Mouse (Mus musculus) forebrain, embryonic 15.5 days (tissue): Measurements from ENCODE around the gene Smg5. TPM values are rescaled to one million over a fixed set of nuclear protein-coding genes. Genes with fewer than 3 reads are reported as not detected.
A peak's percentile ranks its signal among the peaks of the same experiment; 100 is the strongest.
"Not testable (repeated sequence)": the region's sequence is repeated elsewhere in the genome, so short reads cannot be mapped to it uniquely, and the experiment has no call there.

Experiments used
- ATAC-seq: fragments of 200-750 bp; cut with Nextera tagmentation; replicated peaks from 2 replicates; pipeline ENCODE4 v1.8.0; 2017; ENCODE audit warnings: mild to moderate bottlenecking, moderate TSS enrichment, moderate library complexity
- H3K27ac ChIP-seq: fragments of 300-500 bp; sonication (generic); replicated peaks from 2 replicates; pipeline ENCODE4 v1.5.1; 2015; ENCODE audit warnings: mild to moderate bottlenecking, inconsistent platforms
- H3K27me3 ChIP-seq: fragments of 300-500 bp; sonication (generic); 2 replicates; pipeline ENCODE4 v1.6.1; 2015; ENCODE audit warnings: inconsistent platforms
- H3K36me3 ChIP-seq: fragments of 300-500 bp; sonication (generic); 2 replicates; pipeline ENCODE4 v1.6.1; 2015; ENCODE audit warnings: mild to moderate bottlenecking, inconsistent platforms
- H3K4me1 ChIP-seq: fragments of 300-500 bp; sonication (generic); 2 replicates; pipeline ENCODE4 v1.6.1; 2015; ENCODE audit warnings: inconsistent platforms
- H3K4me2 ChIP-seq: fragments of 300-500 bp; sonication (generic); replicated peaks from 2 replicates; pipeline ENCODE4 v1.6.1; 2015; ENCODE audit warnings: mild to moderate bottlenecking, inconsistent platforms
- H3K4me3 ChIP-seq: fragments of 300-500 bp; sonication (generic); 2 replicates; pipeline ENCODE4 v1.5.1; 2015; ENCODE audit warnings: mild to moderate bottlenecking, inconsistent platforms
- H3K9ac ChIP-seq: fragments of 300-500 bp; sonication (generic); replicated peaks from 2 replicates; pipeline ENCODE4 v1.6.1; 2015; ENCODE audit warnings: mild to moderate bottlenecking, inconsistent platforms
- H3K9me3 ChIP-seq: fragments of 300-500 bp; sonication (generic); 2 replicates; pipeline ENCODE4 v1.6.1; 2016; ENCODE audit warnings: inconsistent platforms
- WGBS: fragments of 180-500 bp; shearing (Covaris S2); methylation state at CpG from one replicate; pipeline ENCODE4 v1.1.7; 2015; ENCODE audit warnings: mixed read lengths; 5-methylcytosine and 5-hydroxymethylcytosine counted together
- polyA plus RNA-seq: library from polyadenylated mRNA; unstranded; fragments of >200 nt; fragmentation: Nextera tagmentation; extraction: Ambion mirVana; gene quantifications from 2 replicates; pipeline ENCODE4 v1.2.1, GENCODE M21; 2015

Gene Smg5
- polyA plus RNA-seq, 1 experiment from 2014 or later, result 59.8 TPM

- Histone ChIP-seq H3K4me2 (peak overlapping the region; percentile 18; the same call in 1 of the 2 replicates), H3K27ac (peak overlapping the region; percentile 80)
- 23% methylated on average over 7 of the region's 7 CpGs for WGBS
These were observed 40.6 kb downstream of the Smg5 start for GRCm38 (mm10) chr3:88376644-88377043.

GRCm38 (mm10) chr3:88378599-88378998, 42.5 kb downstream of the Smg5 start, which contains the start of gene Bglap2:
Bglap2 (minus strand) TSS chr3:88378699.
- not testable (repeated sequence) for ATAC-seq, H3K36me3 ChIP-seq, H3K4me1 ChIP-seq, H3K9me3 ChIP-seq, H3K4me3 ChIP-seq, H3K9ac ChIP-seq, H3K4me2 ChIP-seq, H3K27ac ChIP-seq, H3K27me3 ChIP-seq
- 83% methylated on average over 5 of the region's 5 CpGs for WGBS

More at GRCm38 (mm10) chr3:88376644-88377043, 40.6 kb downstream of the Smg5 start:
- 0 out of 2 replicates have a peak, but pooled peaks have one; percentile 29 for ATAC-seq
- not testable (repeated sequence) for H3K27me3 ChIP-seq, H3K4me3 ChIP-seq, H3K36me3 ChIP-seq, H3K4me1 ChIP-seq, H3K9ac ChIP-seq, H3K9me3 ChIP-seq

- H3K9me3 ChIP-seq, H3K36me3 ChIP-seq, H3K27me3 ChIP-seq, H3K4me1 ChIP-seq: not testable (repeated sequence)
- peak overlapping the region; percentile 84 for H3K27ac ChIP-seq
- H3K4me2 ChIP-seq, result peak overlapping the region; percentile 41
- WGBS, result 4% methylated on average over 22 of the region's 22 CpGs
- H3K4me3 ChIP-seq, result peak overlapping the region; percentile 29
- H3K9ac ChIP-seq, result peak overlapping the region; percentile 47
- peak; percentile 91 for ATAC-seq
These were observed 45.6 kb downstream of the Smg5 start for GRCm38 (mm10) chr3:88381389-88382315.

- peak; percentile 30; the same call in 1 of the 2 replicates for ATAC-seq
- WGBS, result 26% methylated on average over 3 of the region's 7 CpGs
- 0 out of 2 replicates have a peak overlapping the region, but pooled peaks have one; percentile 84 for H3K27ac ChIP-seq
- not testable (repeated sequence) for H3K4me1 ChIP-seq, H3K4me3 ChIP-seq, H3K4me2 ChIP-seq, H3K36me3 ChIP-seq, H3K9ac ChIP-seq, H3K27me3 ChIP-seq, H3K9me3 ChIP-seq
These were observed 46.3 kb downstream of the Smg5 start for GRCm38 (mm10) chr3:88382383-88382782.

- Histone ChIP-seq H3K9ac (no peak within 1 kb of the TSS), H3K36me3 (no peaks in the 10 kb centered on the region), H3K4me1 (peaks cover 7% of the 10 kb centered on the region; the same call in 1 of the 2 replicates), H3K27me3 (no peaks in the 10 kb centered on the region), H3K27ac (no peak within 1 kb of the TSS), H3K4me2 (no peak within 1 kb of the TSS), H3K9me3 (no peaks in the 10 kb centered on the region), H3K4me3 (no peak within 1 kb of the TSS)
- ATAC-seq, result no peak
- 77% methylated on average over 5 of the region's 5 CpGs for WGBS
These were observed 48.3 kb downstream of the Smg5 start, which contains the start of gene Bglap for GRCm38 (mm10) chr3:88384364-88384763. Bglap (minus strand) TSS chr3:88384464.

GRCm38 (mm10) chr3:88393776-88394375, 57.8 kb downstream of the Smg5 start:
- H3K4me2 ChIP-seq, result no peak overlapping the region
- WGBS, result 94% methylated on average over 9 of the region's 9 CpGs
- no peaks in the 10 kb centered on the region for H3K36me3 ChIP-seq
- no peak overlapping the region for H3K4me3 ChIP-seq
- no peak overlapping the region for H3K27ac ChIP-seq
- no peaks in the 10 kb centered on the region for H3K9me3 ChIP-seq
- no peak overlapping the region for H3K9ac ChIP-seq
- ATAC-seq, result no peak
- H3K4me1 ChIP-seq, result no peaks in the 10 kb centered on the region
- no peaks in the 10 kb centered on the region for H3K27me3 ChIP-seq

- no peaks in the 10 kb centered on the region for H3K27me3 ChIP-seq
- no peak overlapping the region for H3K4me3 ChIP-seq
- no peak overlapping the region for H3K9ac ChIP-seq
- ATAC-seq, result no peak
- H3K27ac ChIP-seq, result no peak overlapping the region
- no peaks in the 10 kb centered on the region for H3K4me1 ChIP-seq
- WGBS, result 95% methylated on average over 6 of the region's 6 CpGs
- H3K9me3 ChIP-seq, result no peaks in the 10 kb centered on the region
- H3K36me3 ChIP-seq, result no peaks in the 10 kb centered on the region
- no peak overlapping the region for H3K4me2 ChIP-seq
These were observed 59.2 kb downstream of the Smg5 start for GRCm38 (mm10) chr3:88395288-88395687.

GRCm38 (mm10) chr3:88395742-88396141, 59.7 kb downstream of the Smg5 start:
- Histone ChIP-seq H3K4me3 (no peak overlapping the region), H3K4me2 (no peak overlapping the region), H3K36me3 (no peaks in the 10 kb centered on the region), H3K9me3 (no peaks in the 10 kb centered on the region), H3K27ac (no peak overlapping the region), H3K9ac (no peak overlapping the region), H3K27me3 (no peaks in the 10 kb centered on the region), H3K4me1 (no peaks in the 10 kb centered on the region)
- WGBS, result 96% methylated on average over 8 of the region's 8 CpGs
- no peak for ATAC-seq

- Histone ChIP-seq H3K4me3 (no peak overlapping the region), H3K27ac (no peak overlapping the region), H3K9ac (no peak overlapping the region), H3K4me1 (no peaks in the 10 kb centered on the region), H3K36me3 (no peaks in the 10 kb centered on the region), H3K27me3 (no peaks in the 10 kb centered on the region), H3K4me2 (no peak overlapping the region), H3K9me3 (no peaks in the 10 kb centered on the region)
- ATAC-seq, result no peak
- WGBS, result 80% methylated on average over 2 of the region's 2 CpGs
These were observed 62.6 kb downstream of the Smg5 start for GRCm38 (mm10) chr3:88398666-88399065.

- WGBS, result 93% methylated on average over 10 of the region's 10 CpGs
- ATAC-seq, result no peak
- Histone ChIP-seq H3K27ac (no peak overlapping the region), H3K9me3 (no peaks in the 10 kb centered on the region), H3K4me3 (no peak overlapping the region), H3K36me3 (no peaks in the 10 kb centered on the region), H3K9ac (no peak overlapping the region), H3K4me1 (peaks cover 5% of the 10 kb centered on the region), H3K27me3 (no peaks in the 10 kb centered on the region), H3K4me2 (no peak overlapping the region)
These were observed 67.6 kb downstream of the Smg5 start for GRCm38 (mm10) chr3:88403522-88404230.

- Histone ChIP-seq H3K27ac (no peak overlapping the region), H3K9me3 (no peaks in the 10 kb centered on the region), H3K27me3 (no peaks in the 10 kb centered on the region), H3K4me2 (no peak overlapping the region), H3K36me3 (peaks cover 2% of the 10 kb centered on the region), H3K9ac (no peak overlapping the region), H3K4me3 (no peak overlapping the region), H3K4me1 (peaks cover 21% of the 10 kb centered on the region)
- peak; percentile 13; the same call in 1 of the 2 replicates for ATAC-seq
- 0% methylated on average over 2 of the region's 2 CpGs for WGBS
These were observed 71.0 kb downstream of the Smg5 start for GRCm38 (mm10) chr3:88407090-88407489.

- Histone ChIP-seq H3K9ac (no peak overlapping the region), H3K4me3 (no peak overlapping the region), H3K36me3 (peaks cover 6% of the 10 kb centered on the region), H3K4me1 (peaks cover 21% of the 10 kb centered on the region), H3K4me2 (no peak overlapping the region), H3K27me3 (no peaks in the 10 kb centered on the region), H3K27ac (no peak overlapping the region), H3K9me3 (no peaks in the 10 kb centered on the region)
- no peak for ATAC-seq
- WGBS, result 59% methylated on average over 7 of the region's 7 CpGs
These were observed 71.5 kb downstream of the Smg5 start for GRCm38 (mm10) chr3:88407529-88407928.
